Mouse (Mus musculus) lung, adult 2 months (tissue): ENCODE results near the gene Fpgs. TPM values are rescaled to one million over a fixed set of nuclear protein-coding genes. Genes with fewer than 3 reads are reported as not detected.

Experiments
- DNase-seq: peaks from one replicate; pipeline ENCODE4 v3.0.0; 2022
- H3K4me1 ChIP-seq: fragments of 200-500 bp; 2 replicates; pipeline ENCODE4 v1.6.1; 2011; ENCODE audit warnings: low read length; ENCODE audit not compliant: control insufficient read depth, insufficient read depth
- H3K4me3 ChIP-seq: fragments of 200-500 bp; replicated peaks from 2 replicates; pipeline ENCODE3; 2011; ENCODE audit warnings: low read depth, mild to moderate bottlenecking, control low read depth, low read length; ENCODE audit errors: extremely low read depth
- CTCF ChIP-seq: fragments of 200-500 bp; IDR thresholded peaks from 2 replicates; pipeline ENCODE4 v1.5.1; 2011; ENCODE audit warnings: mild to moderate bottlenecking, low read length, control low read depth; ENCODE audit not compliant: insufficient read depth
- POLR2A ChIP-seq: fragments of 200-500 bp; IDR thresholded peaks from 2 replicates; pipeline ENCODE4 v1.6.1; 2011; ENCODE audit warnings: low read depth, mild to moderate bottlenecking, control low read depth, low read length, borderline replicate concordance; ENCODE audit errors: extremely low read depth
- WGBS: fragments of 180-500 bp; shearing (Covaris S2); methylation state at CpG from one replicate; pipeline ENCODE4 v1.1.7; 2018; 5-methylcytosine and 5-hydroxymethylcytosine counted together
- polyA plus RNA-seq: library from polyadenylated mRNA; depleted of rRNA; stranded (reverse); fragments of >200 nt; gene quantifications from 2 replicates; pipeline ENCODE4 v1.2.3, GENCODE M21; 2012

Gene Fpgs
- polyA plus RNA-seq, 1 experiment: 42.1 TPM

- Histone ChIP-seq H3K4me1 (no peaks in the 10 kb centered on the region), H3K4me3 (no peak overlapping the region)
- WGBS: 95% methylated on average over 8 of the region's 8 CpGs
- TF ChIP-seq CTCF (no peak), POLR2A (no peak)
- DNase-seq: no peak
Measured at GRCm38 (mm10) chr2:32687562-32687961, 16.4 kb downstream of the Fpgs start.

GRCm38 (mm10) chr2:32686640-32687039 lies 17.3 kb downstream of the Fpgs start:
- Histone ChIP-seq H3K4me3 (no peak overlapping the region), H3K4me1 (no peaks in the 10 kb centered on the region)
- whole genome bisulfite sequencing: 94% methylated on average over 6 of the region's 6 CpGs
- DNase-seq: no peak
- TF ChIP-seq CTCF (no peak), POLR2A (no peak)

- H3K4me1 ChIP-seq: no peaks in the 10 kb centered on the region
- H3K4me3 ChIP-seq: no peak overlapping the region
- TF ChIP-seq CTCF (no peak), POLR2A (no peak)
- 82% methylated on average over 3 of the region's 3 CpGs for WGBS
- DNase-seq: no peak
Measured at GRCm38 (mm10) chr2:32685807-32686206, 18.1 kb downstream of the Fpgs start.

- no peak for TF ChIP-seq POLR2A
- no peak for TF ChIP-seq CTCF
- H3K4me1 ChIP-seq: no peaks in the 10 kb centered on the region
- no peak for DNase-seq
- WGBS: 78% methylated on average over 15 of the region's 15 CpGs
- no peak overlapping the region for H3K4me3 ChIP-seq
Measured at GRCm38 (mm10) chr2:32684681-32685428, 19.1 kb downstream of the Fpgs start.

- Histone ChIP-seq H3K4me1 (no peaks in the 10 kb centered on the region), H3K4me3 (no peak overlapping the region)
- no peak for DNase-seq
- WGBS: 87% methylated on average over 10 of the region's 10 CpGs
- TF ChIP-seq POLR2A (no peak), CTCF (no peak)
Measured at GRCm38 (mm10) chr2:32683701-32684100, 20.2 kb downstream of the Fpgs start.

GRCm38 (mm10) chr2:32682721-32683417 lies 21.1 kb downstream of the Fpgs start:
- TF ChIP-seq CTCF (no peak), POLR2A (no peak)
- no peak overlapping the region for H3K4me3 ChIP-seq
- WGBS: 72% methylated on average over 14 of the region's 14 CpGs
- DNase-seq: no peak
- no peaks in the 10 kb centered on the region for H3K4me1 ChIP-seq

- WGBS: 63% methylated on average over 6 of the region's 6 CpGs
Measured at GRCm38 (mm10) chr2:32681754-32682153, 22.2 kb downstream of the Fpgs start.

GRCm38 (mm10) chr2:32680961-32681650 lies 22.8 kb downstream of the Fpgs start:
- TF ChIP-seq CTCF: no peak
- WGBS: 83% methylated on average over 19 of the region's 19 CpGs
- no peak overlapping the region for H3K4me3 ChIP-seq
- DNase-seq: no peak
- H3K4me1 ChIP-seq: no peaks in the 10 kb centered on the region

More at GRCm38 (mm10) chr2:32681754-32682153, 22.2 kb downstream of the Fpgs start:
- TF ChIP-seq POLR2A (no peak), CTCF (no peak)
- H3K4me1 ChIP-seq: no peaks in the 10 kb centered on the region
- DNase-seq: no peak
- H3K4me3 ChIP-seq: no peak overlapping the region

GRCm38 (mm10) chr2:32680051-32680451 lies 23.9 kb downstream of the Fpgs start:
- TF ChIP-seq POLR2A (no peak), CTCF (no peak)
- Histone ChIP-seq H3K4me1 (no peaks in the 10 kb centered on the region), H3K4me3 (no peak overlapping the region)
- DNase-seq: no peak
- WGBS: 34% methylated on average over 7 of the region's 7 CpGs
